Mouse (Mus musculus): ENCODE results near the gene Trim25. TPM values are rescaled to one million over a fixed set of nuclear protein-coding genes. Genes with fewer than 3 reads are reported as not detected.
A peak's percentile ranks its signal among the peaks of the same experiment; 100 is the strongest.

Gene Trim25
- total and polyA plus RNA-seq, 2 experiments = 16.2 to 32.1 TPM

GRCm38 (mm10) chr11:89006404-89006803 lies 7.2 kb downstream of the Trim25 start:
- peaks cover 35% of the 10 kb centered on the region; the same call in 1 of the 2 replicates for H3K79me2 ChIP-seq (ENCODE audit: control insufficient read depth, insufficient read depth, low read length)
- no peak overlapping the region for H3K27ac ChIP-seq (replicated peaks; ENCODE audit: insufficient read depth, low read depth, low read length)
- H3K4me3 ChIP-seq (ENCODE audit: insufficient read depth, low read depth, low read length) = no peak overlapping the region
- peaks cover 44% of the 10 kb centered on the region for H3K4me1 ChIP-seq (ENCODE audit: control insufficient read depth, insufficient read depth, low read length)
- no peak overlapping the region for H3K9ac ChIP-seq (ENCODE audit: low read depth, low read length)
- H3K27me3 ChIP-seq (ENCODE audit: control insufficient read depth, insufficient read depth, low read length) = no peaks in the 10 kb centered on the region
- no peak for DNase-seq (ENCODE audit: extremely low read depth, low read depth, low spot score)
- H3K36me3 ChIP-seq (ENCODE audit: control insufficient read depth, insufficient read depth, low read length) = peaks cover 34% of the 10 kb centered on the region
- TF ChIP-seq CTCF (IDR thresholded peaks at IDR 0.05; ENCODE audit: low read depth, low read length) (no peak), POLR2A (IDR thresholded peaks at IDR 0.05; ENCODE audit: extremely low read depth, insufficient read depth, low read length) (no peak)

GRCm38 (mm10) chr11:89007582-89007981 lies 8.4 kb downstream of the Trim25 start:
- peaks cover 44% of the 10 kb centered on the region for H3K4me1 ChIP-seq (ENCODE audit: control insufficient read depth, insufficient read depth, low read length)
- H3K9ac ChIP-seq (ENCODE audit: low read depth, low read length) = no peak overlapping the region
- H3K27ac ChIP-seq (replicated peaks; ENCODE audit: insufficient read depth, low read depth, low read length) = peak overlapping the region; percentile 78
- DNase-seq (ENCODE audit: extremely low read depth, low read depth, low spot score) = peak; percentile 97
- 15% methylated on average over 3 of the region's 3 CpGs for WGBS
- TF ChIP-seq CTCF (IDR thresholded peaks at IDR 0.05; ENCODE audit: low read depth, low read length) = no peak
- TF ChIP-seq POLR2A (IDR thresholded peaks at IDR 0.05; ENCODE audit: extremely low read depth, insufficient read depth, low read length) = no peak
- H3K4me3 ChIP-seq (ENCODE audit: insufficient read depth, low read depth, low read length) = no peak overlapping the region
- peaks cover 36% of the 10 kb centered on the region; the same call in 1 of the 2 replicates for H3K79me2 ChIP-seq (ENCODE audit: control insufficient read depth, insufficient read depth, low read length)
- no peaks in the 10 kb centered on the region for H3K27me3 ChIP-seq (ENCODE audit: control insufficient read depth, insufficient read depth, low read length)
- peaks cover 41% of the 10 kb centered on the region for H3K36me3 ChIP-seq (ENCODE audit: control insufficient read depth, insufficient read depth, low read length)

- no peak overlapping the region for H3K4me3 ChIP-seq (ENCODE audit: insufficient read depth, low read depth, low read length)
- peaks cover 36% of the 10 kb centered on the region; the same call in 1 of the 2 replicates for H3K79me2 ChIP-seq (ENCODE audit: control insufficient read depth, insufficient read depth, low read length)
- H3K27me3 ChIP-seq (ENCODE audit: control insufficient read depth, insufficient read depth, low read length) = no peaks in the 10 kb centered on the region
- 45% methylated on average over 9 of the region's 9 CpGs for WGBS
- no peak for TF ChIP-seq CTCF (IDR thresholded peaks at IDR 0.05; ENCODE audit: low read depth, low read length)
- no peak for TF ChIP-seq POLR2A (IDR thresholded peaks at IDR 0.05; ENCODE audit: extremely low read depth, insufficient read depth, low read length)
- peaks cover 35% of the 10 kb centered on the region for H3K4me1 ChIP-seq (ENCODE audit: control insufficient read depth, insufficient read depth, low read length)
- DNase-seq (ENCODE audit: extremely low read depth, low read depth, low spot score) = no peak
- H3K36me3 ChIP-seq (ENCODE audit: control insufficient read depth, insufficient read depth, low read length) = peaks cover 56% of the 10 kb centered on the region
- no peak overlapping the region for H3K9ac ChIP-seq (ENCODE audit: low read depth, low read length)
- peak overlapping the region; percentile 75 for H3K27ac ChIP-seq (replicated peaks; ENCODE audit: insufficient read depth, low read depth, low read length)
These were observed 9.9 kb downstream of the Trim25 start for GRCm38 (mm10) chr11:89009066-89009465.

GRCm38 (mm10) chr11:89009496-89009895 lies 10.3 kb downstream of the Trim25 start:
- WGBS = 29% methylated on average over 7 of the region's 7 CpGs
- TF ChIP-seq CTCF (IDR thresholded peaks at IDR 0.05; ENCODE audit: low read depth, low read length) (no peak), POLR2A (IDR thresholded peaks at IDR 0.05; ENCODE audit: extremely low read depth, insufficient read depth, low read length) (no peak)
- 0 out of 2 replicates have a peak overlapping the region, but pooled peaks have one; percentile 1 for H3K9ac ChIP-seq (ENCODE audit: low read depth, low read length)
- H3K4me1 ChIP-seq (ENCODE audit: control insufficient read depth, insufficient read depth, low read length) = peaks cover 32% of the 10 kb centered on the region
- DNase-seq (ENCODE audit: extremely low read depth, low read depth, low spot score) = peak; percentile 95
- peaks cover 59% of the 10 kb centered on the region for H3K36me3 ChIP-seq (ENCODE audit: control insufficient read depth, insufficient read depth, low read length)
- H3K79me2 ChIP-seq (ENCODE audit: control insufficient read depth, insufficient read depth, low read length) = peaks cover 34% of the 10 kb centered on the region; the same call in 1 of the 2 replicates
- no peaks in the 10 kb centered on the region for H3K27me3 ChIP-seq (ENCODE audit: control insufficient read depth, insufficient read depth, low read length)
- no peak overlapping the region for H3K4me3 ChIP-seq (ENCODE audit: insufficient read depth, low read depth, low read length)
- H3K27ac ChIP-seq (replicated peaks; ENCODE audit: insufficient read depth, low read depth, low read length) = peak overlapping the region; percentile 75

GRCm38 (mm10) chr11:89012241-89012640 lies 13.1 kb downstream of the Trim25 start:
- peak overlapping the region; percentile 91 for H3K27ac ChIP-seq (replicated peaks; ENCODE audit: insufficient read depth, low read depth, low read length)
- no peak overlapping the region for H3K4me3 ChIP-seq (ENCODE audit: insufficient read depth, low read depth, low read length)
- H3K79me2 ChIP-seq (ENCODE audit: control insufficient read depth, insufficient read depth, low read length) = peaks cover 31% of the 10 kb centered on the region; the same call in 1 of the 2 replicates
- peak; percentile 96 for DNase-seq (ENCODE audit: extremely low read depth, low read depth, low spot score)
- peaks cover 65% of the 10 kb centered on the region for H3K36me3 ChIP-seq (ENCODE audit: control insufficient read depth, insufficient read depth, low read length)
- H3K9ac ChIP-seq (ENCODE audit: low read depth, low read length) = 0 out of 2 replicates have a peak overlapping the region, but pooled peaks have one; percentile 27
- peaks cover 25% of the 10 kb centered on the region for H3K4me1 ChIP-seq (ENCODE audit: control insufficient read depth, insufficient read depth, low read length)
- no peak for TF ChIP-seq CTCF (IDR thresholded peaks at IDR 0.05; ENCODE audit: low read depth, low read length)
- no peak for TF ChIP-seq POLR2A (IDR thresholded peaks at IDR 0.05; ENCODE audit: extremely low read depth, insufficient read depth, low read length)
- H3K27me3 ChIP-seq (ENCODE audit: control insufficient read depth, insufficient read depth, low read length) = no peaks in the 10 kb centered on the region
- WGBS = 33% methylated on average over 5 of the region's 5 CpGs

GRCm38 (mm10) chr11:89017514-89018182 lies 18.5 kb downstream of the Trim25 start:
- no peak overlapping the region for H3K9ac ChIP-seq (ENCODE audit: low read depth, low read length)
- 49% methylated on average over 9 of the region's 9 CpGs for WGBS
- no peak for TF ChIP-seq POLR2A (IDR thresholded peaks at IDR 0.05; ENCODE audit: extremely low read depth, insufficient read depth, low read length)
- no peak for TF ChIP-seq CTCF (IDR thresholded peaks at IDR 0.05; ENCODE audit: low read depth, low read length)
- peaks cover 61% of the 10 kb centered on the region for H3K36me3 ChIP-seq (ENCODE audit: control insufficient read depth, insufficient read depth, low read length)
- H3K4me3 ChIP-seq (ENCODE audit: insufficient read depth, low read depth, low read length) = no peak overlapping the region
- peaks cover 8% of the 10 kb centered on the region; the same call in 1 of the 2 replicates for H3K4me1 ChIP-seq (ENCODE audit: control insufficient read depth, insufficient read depth, low read length)
- peaks cover 10% of the 10 kb centered on the region; the same call in 1 of the 2 replicates for H3K79me2 ChIP-seq (ENCODE audit: control insufficient read depth, insufficient read depth, low read length)
- H3K27me3 ChIP-seq (ENCODE audit: control insufficient read depth, insufficient read depth, low read length) = no peaks in the 10 kb centered on the region
- DNase-seq (ENCODE audit: extremely low read depth, low read depth, low spot score) = no peak
- no peak overlapping the region for H3K27ac ChIP-seq (replicated peaks; ENCODE audit: insufficient read depth, low read depth, low read length)

Measured in liver, adult 2 months (tissue).